Mouse (Mus musculus) liver, embryonic 14.5 days (tissue): ENCODE data around the gene Nprl2.

Experiments
- CTCF ChIP-seq: IDR thresholded peaks from 2 replicates; pipeline ENCODE4 v1.5.1; 2016; ENCODE audit warnings: antibody characterized with exemption, low read depth, control low read depth
- EP300 ChIP-seq: IDR thresholded peaks from 2 replicates; pipeline ENCODE4 v1.6.1; 2016; ENCODE audit warnings: antibody characterized with exemption, low read depth

DNA sequence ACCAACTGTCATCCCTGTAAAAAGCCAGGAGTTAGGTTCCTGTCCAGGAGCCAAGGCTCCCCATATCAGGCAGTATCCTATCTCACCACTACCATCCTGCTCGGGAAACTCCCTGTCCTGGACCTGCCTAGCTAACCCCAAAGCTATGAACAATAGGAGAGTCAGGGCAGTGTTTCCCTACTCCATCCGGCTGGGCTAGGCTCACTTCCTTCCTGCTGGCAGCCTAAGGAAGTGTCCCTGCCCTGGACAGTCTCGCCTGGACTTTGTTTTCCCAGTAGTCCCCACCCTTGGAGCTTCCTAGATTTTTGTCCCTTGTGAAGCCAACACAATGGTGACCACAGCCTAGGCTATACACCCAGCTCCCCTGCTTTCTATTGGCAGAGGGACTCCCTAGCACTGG is 24.8 kb downstream of the Nprl2 start:
- TF ChIP-seq CTCF (no peak), EP300 (no peak)
